Mouse (Mus musculus) neural tube, embryonic 14.5 days (tissue): ENCODE results near the gene Gpr108. TPM values are rescaled to one million over a fixed set of nuclear protein-coding genes. Genes with fewer than 3 reads are reported as not detected.

ENCODE experiments used
- ATAC-seq: fragments of 200-750 bp; cut with Nextera tagmentation; 2 replicates; pipeline ENCODE4 v1.8.0; 2017; ENCODE audit warnings: low read depth, mild to moderate bottlenecking, moderate TSS enrichment, moderate library complexity
- H3K27ac ChIP-seq: fragments of 300-500 bp; sonication (generic); 2 replicates; pipeline ENCODE4 v1.5.1; 2014; ENCODE audit warnings: low read depth, mild to moderate bottlenecking, control low read depth, low read length, moderate library complexity, mixed read lengths
- H3K27me3 ChIP-seq: fragments of 300-500 bp; sonication (generic); 2 replicates; pipeline ENCODE4 v1.6.1; 2014; ENCODE audit warnings: low read length; ENCODE audit not compliant: control insufficient read depth, insufficient read depth
- H3K36me3 ChIP-seq: fragments of 300-500 bp; sonication (generic); 2 replicates; pipeline ENCODE4 v1.6.1; 2014; ENCODE audit warnings: low read length, mixed read lengths; ENCODE audit not compliant: control insufficient read depth, insufficient read depth
- H3K4me1 ChIP-seq: fragments of 300-500 bp; sonication (generic); 2 replicates; pipeline ENCODE4 v1.6.1; 2014; ENCODE audit warnings: low read length; ENCODE audit not compliant: control insufficient read depth, insufficient read depth
- H3K4me2 ChIP-seq: fragments of 300-500 bp; sonication (generic); 2 replicates; pipeline ENCODE4 v1.6.1; 2014; ENCODE audit warnings: mild to moderate bottlenecking, low read depth, low read length, control low read depth
- H3K4me3 ChIP-seq: fragments of 300-500 bp; sonication (generic); 2 replicates; pipeline ENCODE4 v1.5.1; 2014; ENCODE audit warnings: low read depth, low read length, control low read depth, mixed read lengths
- H3K9ac ChIP-seq: fragments of 300-500 bp; sonication (generic); replicated peaks from 2 replicates; pipeline ENCODE4 v1.6.1; 2014; ENCODE audit warnings: low read depth, mild to moderate bottlenecking, control low read depth, low read length, mixed read lengths
- H3K9me3 ChIP-seq: fragments of 300-500 bp; sonication (generic); 2 replicates; pipeline ENCODE4 v1.6.1; 2016; ENCODE audit warnings: low read length; ENCODE audit not compliant: control insufficient read depth
- WGBS: fragments of 180-500 bp; shearing (Covaris S2); extraction: QIAGEN DNeasy Blood & Tissue Kit; methylation state at CpG from one replicate; pipeline ENCODE4 v1.1.7; 2014; 5-methylcytosine and 5-hydroxymethylcytosine counted together
- microRNA-seq: library from miRNA; unstranded; fragments of <30 nt; microRNA quantifications from one replicate; pipeline ENCODE4, GENCODE M21; 2016
- polyA plus RNA-seq: library from polyadenylated mRNA; unstranded; fragments of >200 nt; fragmentation: Nextera tagmentation; extraction: Ambion mirVana; gene quantifications from 2 replicates; pipeline ENCODE4 v1.2.1, GENCODE M21; 2014

Gene Gpr108
- polyA plus RNA-seq, 1 experiment from 2014 or later: 23.1 TPM

DNA sequence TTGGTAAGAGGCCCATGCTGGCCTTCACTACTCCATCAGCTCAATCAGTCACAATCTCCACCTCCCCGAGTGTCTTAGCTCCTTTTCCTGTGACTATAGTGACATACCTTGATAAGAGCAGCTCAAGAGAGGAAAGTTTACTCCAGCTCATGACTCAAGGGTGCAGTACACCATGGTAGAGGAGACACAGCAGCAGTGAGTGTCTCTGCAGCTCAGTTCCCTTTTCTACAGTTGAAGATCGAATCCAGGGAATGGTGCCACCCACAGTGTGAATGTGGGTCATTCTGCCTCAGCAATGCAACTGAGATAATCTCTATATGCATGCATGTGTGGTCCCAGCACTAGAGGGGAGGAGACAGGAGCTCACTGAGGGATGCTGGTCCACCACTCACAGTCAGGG lies 62.6 kb downstream of the Gpr108 start:
- Histone ChIP-seq H3K4me3 (no peak overlapping the region), H3K4me1 (no peaks in the 10 kb centered on the region), H3K4me2 (no peak overlapping the region), H3K9ac (no peak overlapping the region), H3K27me3 (no peaks in the 10 kb centered on the region), H3K36me3 (no peaks in the 10 kb centered on the region), H3K9me3 (no peaks in the 10 kb centered on the region), H3K27ac (no peak overlapping the region)
- 85% methylated on average over 2 of the region's 2 CpGs for WGBS
- ATAC-seq: no peak

Small RNA genes within 50 kb of the gene (microRNA-seq; reads per million reads assigned to microRNA genes)
- not detected for gene Mir6978

Other genes with a start within 250 kb of the Gpr108 start
- not detected in 2 replicates for gene Pspn, start 248.4 kb downstream of the Gpr108 start, polyA plus RNA-seq
- gene Gtf2f1, start 237.2 kb downstream of the Gpr108 start, polyA plus RNA-seq: 65.7 and 69.6 TPM in 2 replicates
- 0.37 and 0.63 TPM in 2 replicates for gene Gm17949, start 237.0 kb downstream of the Gpr108 start, polyA plus RNA-seq
- 32.1 and 36.8 TPM in 2 replicates for gene Khsrp, start 216.9 kb downstream of the Gpr108 start, polyA plus RNA-seq
- not detected in 2 replicates for gene Slc25a41, start 206.8 kb downstream of the Gpr108 start, polyA plus RNA-seq
- 1.1 and 1.2 TPM in 2 replicates for gene Crb3, start 189.3 kb downstream of the Gpr108 start, polyA plus RNA-seq
- 37.2 and 48.9 TPM in 2 replicates for gene Slc25a23, start 188.6 kb downstream of the Gpr108 start, polyA plus RNA-seq
- 3.2 and 4.3 TPM in 2 replicates for gene Dennd1c, start 169.9 kb downstream of the Gpr108 start, polyA plus RNA-seq
- gene Tubb4a, start 160.7 kb downstream of the Gpr108 start, polyA plus RNA-seq: 347 and 373 TPM in 2 replicates
- 4.8 and 8.4 TPM in 2 replicates for gene Tnfsf9, start 143.1 kb downstream of the Gpr108 start, polyA plus RNA-seq
- 0.44 and 2.3 TPM in 2 replicates for gene Cd70, start 98.7 kb downstream of the Gpr108 start, polyA plus RNA-seq
- not detected in 2 replicates for gene Tnfsf14, start 54.3 kb downstream of the Gpr108 start, polyA plus RNA-seq
- gene C3, start 20.3 kb downstream of the Gpr108 start, polyA plus RNA-seq: 0.82 and 2.7 TPM in 2 replicates
- 5.4 and 9.0 TPM in 2 replicates for gene Trip10, start 1.0 kb upstream of the Gpr108 start, polyA plus RNA-seq
- gene Vav1, start 30.7 kb upstream of the Gpr108 start, polyA plus RNA-seq: 1.1 and 1.7 TPM in 2 replicates
- gene Adgre1, start 110.2 kb upstream of the Gpr108 start, polyA plus RNA-seq: 2.3 and 6.1 TPM in 2 replicates